Mouse (Mus musculus): Measurements from ENCODE around the gene Zfp937.
"Not testable (repeated sequence)": the region's sequence is repeated elsewhere in the genome, so short reads cannot be mapped to it uniquely, and the experiment has no call there.

- TF ChIP-seq EP300 (IDR thresholded peaks at IDR 0.05; ENCODE audit: low read length); ZMIZ1 (IDR thresholded peaks at IDR 0.05; ENCODE audit: low read depth, low read length); ZC3H11A (IDR thresholded peaks at IDR 0.05; ENCODE audit: low read depth, low read length); ZKSCAN1 (IDR thresholded peaks at IDR 0.05; ENCODE audit: borderline replicate concordance, low read depth, low read length); CTCF (conservative IDR thresholded peaks at IDR 0.05 in 1 of 2, IDR thresholded peaks at IDR 0.05 in 1 of 2; ENCODE audit: low read depth in 2 of 2, low read length in 2 of 2); CHD1 (IDR thresholded peaks at IDR 0.05; ENCODE audit: low read depth, low read length); JUND (conservative IDR thresholded peaks at IDR 0.05; ENCODE audit: low read depth, low read length); ETS1 (conservative IDR thresholded peaks at IDR 0.05; ENCODE audit: low read depth, low read length); BHLHE40 (IDR thresholded peaks at IDR 0.05; ENCODE audit: low read depth, low read length); RCOR1 (conservative IDR thresholded peaks at IDR 0.05; ENCODE audit: low read depth, low read length); PAX5 (IDR thresholded peaks at IDR 0.05; ENCODE audit: low read length): not testable (repeated sequence)
- TF ChIP-seq POLR2A (IDR thresholded peaks at IDR 0.05; ENCODE audit: low read depth, low read length) (peak; percentile 42), ELF1 (IDR thresholded peaks at IDR 0.05; ENCODE audit: low read depth, low read length) (peak; percentile 46; the same call in 1 of the 2 replicates), TCF12 (IDR thresholded peaks at IDR 0.05; ENCODE audit: low read depth, low read length) (0 out of 2 replicates have a peak, but pooled peaks have one; percentile 6)
Measured at GRCm38 (mm10) chr2:150257291-150257690, 39.4 kb downstream of the Zfp937 start, which contains the start of gene Gm14124.

Measured in CH12.LX (cell line).